Mouse (Mus musculus) kidney, adult 2 months (tissue): ENCODE results near the gene Oscp1. TPM values are rescaled to one million over a fixed set of nuclear protein-coding genes. Genes with fewer than 3 reads are reported as not detected.

Experiments used
- DNase-seq: peaks from one replicate; pipeline ENCODE4 v3.0.0; 2021
- H3K27ac ChIP-seq: fragments of 200-500 bp; 2 replicates; pipeline ENCODE4 v1.5.1; 2012; ENCODE audit warnings: low read depth, low read length, control low read depth, inconsistent platforms; ENCODE audit not compliant: insufficient read depth
- H3K27me3 ChIP-seq: fragments of 200-500 bp; replicated peaks from 2 replicates; pipeline ENCODE4 v1.6.1; 2012; ENCODE audit warnings: mild to moderate bottlenecking, moderate library complexity, low read length, inconsistent platforms; ENCODE audit not compliant: control insufficient read depth, insufficient read depth
- H3K36me3 ChIP-seq: fragments of 200-500 bp; 2 replicates; pipeline ENCODE4 v1.6.1; 2012; ENCODE audit warnings: mild to moderate bottlenecking, moderate library complexity, low read length, inconsistent platforms; ENCODE audit not compliant: control insufficient read depth, insufficient read depth
- H3K4me1 ChIP-seq: fragments of 200-500 bp; 2 replicates; pipeline ENCODE4 v1.6.1; 2011; ENCODE audit warnings: low read length; ENCODE audit not compliant: control insufficient read depth, insufficient read depth
- H3K4me3 ChIP-seq: fragments of 200-500 bp; 2 replicates; pipeline ENCODE4 v1.5.1; 2011; ENCODE audit warnings: mild to moderate bottlenecking, low read depth, low read length, control low read depth; ENCODE audit not compliant: insufficient read depth
- CTCF ChIP-seq: fragments of 200-500 bp; conservative IDR thresholded peaks from 2 replicates; pipeline ENCODE4 v1.5.1; 2011; ENCODE audit warnings: low read depth, mild to moderate bottlenecking, control low read depth, low read length, moderate library complexity, mixed read lengths; ENCODE audit not compliant: insufficient read depth, insufficient read length
- POLR2A ChIP-seq: fragments of 200-500 bp; IDR thresholded peaks from one replicate; pipeline ENCODE4 v1.6.1; 2011; ENCODE audit warnings: low read depth, low read length, control low read depth
- WGBS: fragments of 180-500 bp; shearing (Covaris S2); methylation state at CpG from one replicate; pipeline ENCODE4 v1.1.7; 2018; 5-methylcytosine and 5-hydroxymethylcytosine counted together
- polyA plus RNA-seq: library from polyadenylated mRNA; depleted of rRNA; stranded (reverse); fragments of >200 nt; gene quantifications from 2 replicates; pipeline ENCODE4 v1.2.3, GENCODE M21; 2012

Gene Oscp1
- polyA plus RNA-seq, 1 experiment, result 2.5 TPM

GRCm38 (mm10) chr4:126113243-126113642 is 54.9 kb downstream of the Oscp1 start:
- no peaks in the 10 kb centered on the region for H3K36me3 ChIP-seq
- WGBS, result 27% methylated on average over 4 of the region's 4 CpGs
- peak overlapping the region; percentile 21; the same call in 1 of the 2 replicates for H3K27ac ChIP-seq
- no peak for DNase-seq
- H3K27me3 ChIP-seq, result no peaks in the 10 kb centered on the region
- no peak for TF ChIP-seq CTCF
- no peak for TF ChIP-seq POLR2A
- no peak overlapping the region for H3K4me3 ChIP-seq
- peaks cover 62% of the 10 kb centered on the region for H3K4me1 ChIP-seq

- H3K36me3 ChIP-seq, result no peaks in the 10 kb centered on the region
- WGBS, result 10% methylated on average over 6 of the region's 6 CpGs
- H3K4me3 ChIP-seq, result no peak overlapping the region
- no peaks in the 10 kb centered on the region for H3K27me3 ChIP-seq
- peak; percentile 70 for DNase-seq
- H3K27ac ChIP-seq, result 0 out of 2 replicates have a peak overlapping the region, but pooled peaks have one; percentile 36
- TF ChIP-seq CTCF, result peak; percentile 70
- TF ChIP-seq POLR2A, result no peak
- H3K4me1 ChIP-seq, result peaks cover 55% of the 10 kb centered on the region
Observed at GRCm38 (mm10) chr4:126113943-126114342, 55.6 kb downstream of the Oscp1 start.

- WGBS, result 48% methylated on average over 9 of the region's 9 CpGs
- no peaks in the 10 kb centered on the region for H3K27me3 ChIP-seq
- TF ChIP-seq CTCF, result no peak
- TF ChIP-seq POLR2A, result no peak
- DNase-seq, result peak; percentile 64
- H3K36me3 ChIP-seq, result no peaks in the 10 kb centered on the region
- 0 out of 2 replicates have a peak overlapping the region, but pooled peaks have one; percentile 22 for H3K27ac ChIP-seq
- peaks cover 44% of the 10 kb centered on the region for H3K4me1 ChIP-seq
- no peak overlapping the region for H3K4me3 ChIP-seq
Observed at GRCm38 (mm10) chr4:126115411-126115810, 57.0 kb downstream of the Oscp1 start.

GRCm38 (mm10) chr4:126115871-126116521 is 57.6 kb downstream of the Oscp1 start:
- H3K27ac ChIP-seq, result 0 out of 2 replicates have a peak overlapping the region, but pooled peaks have one; percentile 10
- no peak for DNase-seq
- 47% methylated on average over 6 of the region's 6 CpGs for WGBS
- peaks cover 38% of the 10 kb centered on the region for H3K4me1 ChIP-seq
- no peaks in the 10 kb centered on the region for H3K36me3 ChIP-seq
- H3K4me3 ChIP-seq, result no peak overlapping the region
- no peaks in the 10 kb centered on the region for H3K27me3 ChIP-seq
- TF ChIP-seq POLR2A (no peak), CTCF (no peak)

GRCm38 (mm10) chr4:126117116-126117515 is 58.8 kb downstream of the Oscp1 start:
- TF ChIP-seq POLR2A (no peak), CTCF (no peak)
- no peak overlapping the region for H3K4me3 ChIP-seq
- peaks cover 35% of the 10 kb centered on the region for H3K4me1 ChIP-seq
- H3K27ac ChIP-seq, result no peak overlapping the region
- 82% methylated on average over 8 of the region's 8 CpGs for WGBS
- H3K27me3 ChIP-seq, result no peaks in the 10 kb centered on the region
- H3K36me3 ChIP-seq, result no peaks in the 10 kb centered on the region; the same call in 1 of the 2 replicates
- no peak for DNase-seq

- TF ChIP-seq POLR2A, result no peak
- no peak for TF ChIP-seq CTCF
- H3K27me3 ChIP-seq, result no peaks in the 10 kb centered on the region
Observed at GRCm38 (mm10) chr4:126118651-126119050, 60.3 kb downstream of the Oscp1 start.

GRCm38 (mm10) chr4:126119051-126119450 is 60.7 kb downstream of the Oscp1 start:
- Histone ChIP-seq H3K27me3 (no peaks in the 10 kb centered on the region), H3K36me3 (no peaks in the 10 kb centered on the region; the same call in 1 of the 2 replicates), H3K4me3 (no peak overlapping the region), H3K27ac (no peak overlapping the region), H3K4me1 (peaks cover 24% of the 10 kb centered on the region)
- no peak for TF ChIP-seq POLR2A
- no peak for TF ChIP-seq CTCF
- DNase-seq, result no peak
- WGBS, result 89% methylated on average over 1 of the region's 1 CpGs

More at GRCm38 (mm10) chr4:126118651-126119050, 60.3 kb downstream of the Oscp1 start:
- Histone ChIP-seq H3K27ac (no peak overlapping the region), H3K36me3 (no peaks in the 10 kb centered on the region; the same call in 1 of the 2 replicates), H3K4me1 (peaks cover 28% of the 10 kb centered on the region), H3K4me3 (no peak overlapping the region)
- WGBS, result 83% methylated on average over 4 of the region's 4 CpGs
- DNase-seq, result no peak
